Mouse (Mus musculus) forebrain, postnatal 0 days (tissue): ENCODE data around the gene Ros1. TPM values are rescaled to one million over a fixed set of nuclear protein-coding genes. Genes with fewer than 3 reads are reported as not detected.

Source experiments
- ATAC-seq: fragments of 200-750 bp; cut with Nextera tagmentation; 2 replicates; pipeline ENCODE4 v1.8.0; 2017; ENCODE audit warnings: mild to moderate bottlenecking, moderate library complexity
- DNase-seq: peaks from one replicate; pipeline ENCODE4 v3.0.0-alpha.2; 2015
- H3K27ac ChIP-seq: fragments of 300-500 bp; sonication (generic); 2 replicates; pipeline ENCODE4 v1.5.1; 2014; ENCODE audit warnings: low read depth, mild to moderate bottlenecking, antibody characterized with exemption, low read length, moderate library complexity, mixed read lengths
- H3K27me3 ChIP-seq: fragments of 300-500 bp; sonication (generic); 2 replicates; pipeline ENCODE4 v1.6.1; 2014; ENCODE audit warnings: mild to moderate bottlenecking, low read length, mixed read lengths; ENCODE audit not compliant: insufficient read depth
- H3K36me3 ChIP-seq: fragments of 300-500 bp; sonication (generic); 2 replicates; pipeline ENCODE4 v1.6.1; 2014; ENCODE audit warnings: mild to moderate bottlenecking, moderate library complexity; ENCODE audit not compliant: insufficient read depth
- H3K4me1 ChIP-seq: fragments of 300-500 bp; sonication (generic); 2 replicates; pipeline ENCODE4 v1.6.1; 2014; ENCODE audit warnings: antibody characterized with exemption; ENCODE audit not compliant: insufficient read depth
- H3K4me2 ChIP-seq: fragments of 300-500 bp; sonication (generic); 2 replicates; pipeline ENCODE4 v1.6.1; 2014; ENCODE audit warnings: low read depth, mild to moderate bottlenecking, moderate library complexity
- H3K4me3 ChIP-seq: fragments of 300-500 bp; sonication (generic); 2 replicates; pipeline ENCODE4 v1.5.1; 2014; ENCODE audit warnings: low read depth, low read length, mixed read lengths
- H3K9ac ChIP-seq: fragments of 300-500 bp; sonication (generic); 2 replicates; pipeline ENCODE4 v1.6.1; 2014; ENCODE audit warnings: mild to moderate bottlenecking
- H3K9me3 ChIP-seq: fragments of 300-500 bp; sonication (generic); 2 replicates; pipeline ENCODE4 v1.6.1; 2016; ENCODE audit warnings: low read length
- CTCF ChIP-seq: sonication (generic); IDR thresholded peaks from 2 replicates; pipeline ENCODE4 v1.5.1; 2016; ENCODE audit warnings: antibody characterized with exemption, control low read depth, low read depth
- WGBS: fragments of 180-500 bp; shearing (Covaris S2); extraction: QIAGEN DNeasy Blood & Tissue Kit; methylation state at CpG from one replicate; pipeline ENCODE4 v1.1.7; 2014; 5-methylcytosine and 5-hydroxymethylcytosine counted together
- polyA plus RNA-seq: library from polyadenylated mRNA; unstranded; fragments of >200 nt; fragmentation: Nextera tagmentation; extraction: Ambion mirVana; gene quantifications from 2 replicates; pipeline ENCODE4 v1.2.1, GENCODE M21; 2015
- total RNA-seq: library from RNA; depleted of rRNA; stranded (reverse); fragments of >200 nt; gene quantifications from 2 replicates; pipeline ENCODE4 v1.2.3, GENCODE M21; 2014

The Ros1 gene
- total and polyA plus RNA-seq, 2 experiments from 2014 or later: not detected

GRCm38 (mm10) chr10:52233301-52233968 lies 38.4 kb upstream of the Ros1 start, which contains the start of gene Dcbld1:
TSS of gene Dcbld1 (plus strand) at chr10:52233619.
- Histone ChIP-seq H3K4me3 (peak within 1 kb of the TSS; percentile 77), H3K4me1 (0 out of 2 replicates have a peak, but pooled peaks cover 5% of the 10 kb centered on the region), H3K36me3 (no peaks in the 10 kb centered on the region), H3K4me2 (peak within 1 kb of the TSS; percentile 87), H3K27me3 (no peaks in the 10 kb centered on the region), H3K27ac (peak within 1 kb of the TSS; percentile 62), H3K9ac (peak within 1 kb of the TSS; percentile 81), H3K9me3 (no peaks in the 10 kb centered on the region)
- WGBS: under 1% methylated on average over 51 of the region's 60 CpGs
- DNase-seq (peak; percentile 72), ATAC-seq (peak; percentile 93)
- no peak for TF ChIP-seq CTCF

- peak; percentile 54 for DNase-seq
- H3K27me3 ChIP-seq: no peaks in the 10 kb centered on the region
- H3K9ac ChIP-seq: no peak overlapping the region
- no peaks in the 10 kb centered on the region for H3K9me3 ChIP-seq
- WGBS: 11% methylated on average over 21 of the region's 21 CpGs
- 0 out of 2 replicates have a peak, but pooled peaks cover 5% of the 10 kb centered on the region for H3K4me1 ChIP-seq
- peak overlapping the region; percentile 87 for H3K4me2 ChIP-seq
- H3K27ac ChIP-seq: peak overlapping the region; percentile 10; the same call in 1 of the 2 replicates
- ATAC-seq: peak; percentile 26
- peak; percentile 69 for TF ChIP-seq CTCF
- H3K36me3 ChIP-seq: no peaks in the 10 kb centered on the region
- peak overlapping the region; percentile 77 for H3K4me3 ChIP-seq
These were observed 37.4 kb upstream of the Ros1 start for GRCm38 (mm10) chr10:52232196-52233176.

- 72% methylated on average over 3 of the region's 3 CpGs for whole genome bisulfite sequencing
- Histone ChIP-seq H3K27me3 (no peaks in the 10 kb centered on the region), H3K4me3 (no peak overlapping the region), H3K27ac (no peak overlapping the region), H3K9me3 (no peaks in the 10 kb centered on the region), H3K36me3 (no peaks in the 10 kb centered on the region), H3K9ac (no peak overlapping the region), H3K4me2 (no peak overlapping the region), H3K4me1 (no peaks in the 10 kb centered on the region)
- ATAC-seq: no peak
- TF ChIP-seq CTCF: no peak
- DNase-seq: no peak
These were observed 24.6 kb upstream of the Ros1 start for GRCm38 (mm10) chr10:52219600-52219999.

- DNase-seq (peak; percentile 58), ATAC-seq (peak; percentile 88)
- Histone ChIP-seq H3K4me1 (no peaks in the 10 kb centered on the region), H3K9me3 (no peaks in the 10 kb centered on the region), H3K4me3 (no peak overlapping the region), H3K4me2 (no peak overlapping the region), H3K27me3 (no peaks in the 10 kb centered on the region), H3K36me3 (no peaks in the 10 kb centered on the region), H3K27ac (no peak overlapping the region), H3K9ac (no peak overlapping the region)
- 0 out of 2 replicates have a peak, but pooled peaks have one; percentile 22 for TF ChIP-seq CTCF
- 30% methylated on average over 7 of the region's 7 CpGs for WGBS
These were observed 22.5 kb upstream of the Ros1 start for GRCm38 (mm10) chr10:52217564-52217934.

- H3K4me2 ChIP-seq: no peak overlapping the region
- H3K9me3 ChIP-seq: no peaks in the 10 kb centered on the region
- ATAC-seq (peak; percentile 71), DNase-seq (peak; percentile 73)
- H3K4me1 ChIP-seq: no peaks in the 10 kb centered on the region
- WGBS: 21% methylated on average over 7 of the region's 7 CpGs
- H3K9ac ChIP-seq: no peak overlapping the region
- H3K27me3 ChIP-seq: no peaks in the 10 kb centered on the region
- H3K36me3 ChIP-seq: no peaks in the 10 kb centered on the region
- no peak overlapping the region for H3K4me3 ChIP-seq
- TF ChIP-seq CTCF: peak; percentile 83
- no peak overlapping the region for H3K27ac ChIP-seq
These were observed 21.9 kb upstream of the Ros1 start for GRCm38 (mm10) chr10:52216797-52217563.

GRCm38 (mm10) chr10:52215267-52215818 lies 20.3 kb upstream of the Ros1 start:
- Histone ChIP-seq H3K27me3 (no peaks in the 10 kb centered on the region), H3K4me2 (no peak overlapping the region), H3K27ac (no peak overlapping the region), H3K4me1 (no peaks in the 10 kb centered on the region), H3K4me3 (no peak overlapping the region), H3K9me3 (no peaks in the 10 kb centered on the region), H3K9ac (no peak overlapping the region), H3K36me3 (no peaks in the 10 kb centered on the region)
- ATAC-seq (no peak), DNase-seq (no peak)
- no peak for TF ChIP-seq CTCF
- 73% methylated on average over 2 of the region's 2 CpGs for WGBS
